In the genomic region with DNA sequence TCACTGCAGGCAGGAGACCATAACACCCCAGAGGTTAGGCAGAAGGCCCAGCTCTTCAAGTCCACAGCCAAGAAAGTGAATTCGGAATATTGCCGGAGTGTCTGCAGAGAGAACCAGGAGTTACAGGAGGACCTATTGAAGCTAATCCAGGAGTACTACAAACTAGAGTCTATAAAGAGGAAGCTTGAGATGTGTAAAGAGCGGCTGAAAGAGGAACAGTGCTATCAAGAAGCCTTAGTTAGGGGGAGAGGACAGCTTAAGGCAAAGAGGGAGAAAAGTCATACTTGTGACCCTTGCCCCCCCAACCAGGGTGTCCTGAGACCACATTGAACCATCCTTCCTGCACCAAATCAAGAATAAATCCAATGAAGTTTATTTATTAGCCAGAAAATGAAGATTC, we compare ENCODE assay signal across 21 mouse cellular contexts. TPM values are rescaled to one million over a fixed set of nuclear protein-coding genes. Genes with fewer than 3 reads are reported as not detected.
"Had no signal": no experiment of that assay in that cellular context is flagged by ENCODE, and none has a peak within 500 bp of the region (broad histone marks: within the 10 kb centered on the region; RNA-seq: fewer than 3 reads in every experiment).

No protein-coding gene starts in this region.

- ATAC-seq: liver, embryonic 12.5 days; midbrain, embryonic 15.5 days had no signal

- H3K36me3 ChIP-seq: liver, embryonic 15.5 days had no signal

- H3K4me2 ChIP-seq: limb, embryonic 13.5 days; liver, embryonic 12.5 days; liver, embryonic 15.5 days; lung, embryonic 15.5 days; midbrain, embryonic 11.5 days; midbrain, embryonic 15.5 days; neural tube, embryonic 13.5 days had no signal

- H3K9me3 ChIP-seq: limb, embryonic 10.5 days; limb, embryonic 13.5 days; liver, embryonic 12.5 days; liver, embryonic 15.5 days; lung, embryonic 15.5 days; midbrain, embryonic 15.5 days; neural tube, embryonic 13.5 days had no signal

- H3K4me1 ChIP-seq: limb, embryonic 10.5 days; limb, embryonic 13.5 days; liver, embryonic 12.5 days; liver, embryonic 15.5 days; lung, embryonic 15.5 days; midbrain, embryonic 15.5 days; neural tube, embryonic 13.5 days had no signal

- H3K4me3 ChIP-seq: limb, embryonic 10.5 days; limb, embryonic 13.5 days; liver, embryonic 12.5 days; liver, embryonic 15.5 days; lung, embryonic 15.5 days; midbrain, embryonic 15.5 days; myocyte; neural tube, embryonic 13.5 days had no signal

- DNase-seq: kidney, adult 18-20 months; kidney, adult 9 months; kidney, postnatal 36 days; liver; lung, adult 18-20 months; lung, postnatal 10 days; lung, postnatal 36 days; thymus, adult 18-20 months; thymus, postnatal 36 days had no signal

- H3K9ac ChIP-seq: limb, embryonic 13.5 days; liver, embryonic 12.5 days; liver, embryonic 15.5 days; lung, embryonic 15.5 days; midbrain, embryonic 15.5 days; neural tube, embryonic 13.5 days had no signal

- H3K27me3 ChIP-seq: limb, embryonic 13.5 days; lung, embryonic 15.5 days; midbrain, embryonic 15.5 days; neural tube, embryonic 13.5 days had no signal

- H3K27ac ChIP-seq: kidney, postnatal 0 days; limb, embryonic 10.5 days; limb, embryonic 13.5 days; liver, embryonic 12.5 days; liver, embryonic 15.5 days; lung, embryonic 15.5 days; midbrain, embryonic 15.5 days; neural tube, embryonic 13.5 days had no signal

RNA-seq across cellular contexts. Expression of gene 4930548H24Rik, which starts 2.3 kb away (rescaled TPM):
- polyA plus RNA-seq: kidney, postnatal 0 days; limb, embryonic 10.5 days; liver, embryonic 12.5 days; liver, embryonic 15.5 days; lung, embryonic 15.5 days; midbrain, embryonic 11.5 days; midbrain, embryonic 15.5 days; myocyte; neural tube, embryonic 13.5 days; spleen, adult 2 months; stomach, embryonic 16.5 days had no signal
